Mouse (Mus musculus) cerebellum, adult 2 months (tissue): ENCODE results near the gene Bod1l. TPM values are rescaled to one million over a fixed set of nuclear protein-coding genes. Genes with fewer than 3 reads are reported as not detected.

ENCODE experiments used
- DNase-seq, 2 experiments: peaks; one replicate each; pipeline ENCODE4 v3.0.0; 2021
- H3K27ac ChIP-seq: fragments of 200-500 bp; 2 replicates; pipeline ENCODE4 v1.5.1; 2012; ENCODE audit warnings: low read length, control low read depth, inconsistent platforms; ENCODE audit not compliant: insufficient read depth
- H3K27me3 ChIP-seq: fragments of 200-500 bp; 2 replicates; pipeline ENCODE4 v1.6.1; 2012; ENCODE audit warnings: inconsistent platforms, mild to moderate bottlenecking, low read length, moderate library complexity; ENCODE audit not compliant: control insufficient read depth, insufficient read depth
- H3K4me1 ChIP-seq: fragments of 200-500 bp; 2 replicates; pipeline ENCODE4 v1.6.1; 2011; ENCODE audit warnings: low read length; ENCODE audit not compliant: control insufficient read depth, insufficient read depth
- H3K4me3 ChIP-seq: fragments of 200-500 bp; replicated peaks from 2 replicates; pipeline ENCODE3; 2011; ENCODE audit warnings: mild to moderate bottlenecking, low read depth, low read length, control low read depth; ENCODE audit not compliant: insufficient read depth
- CTCF ChIP-seq: fragments of 200-500 bp; IDR thresholded peaks from 2 replicates; pipeline ENCODE4 v1.5.1; 2011; ENCODE audit warnings: low read depth, mild to moderate bottlenecking, control low read depth, low read length, moderate library complexity, borderline replicate concordance; ENCODE audit not compliant: insufficient read depth
- POLR2A ChIP-seq: fragments of 200-500 bp; IDR thresholded peaks from 2 replicates; pipeline ENCODE4 v1.6.1; 2011; ENCODE audit warnings: low read length, control low read depth, borderline replicate concordance; ENCODE audit not compliant: insufficient read depth
- WGBS: fragments of 180-500 bp; shearing (Covaris S2); methylation state at CpG from one replicate; pipeline ENCODE4 v1.1.7; 2018; 5-methylcytosine and 5-hydroxymethylcytosine counted together
- polyA plus RNA-seq: library from polyadenylated mRNA; depleted of rRNA; stranded (reverse); fragments of >200 nt; gene quantifications from 2 replicates; pipeline ENCODE4 v1.2.3, GENCODE M21; 2012; rRNA removed

Gene Bod1l
- polyA plus RNA-seq, 1 experiment: 20.2 TPM

DNA sequence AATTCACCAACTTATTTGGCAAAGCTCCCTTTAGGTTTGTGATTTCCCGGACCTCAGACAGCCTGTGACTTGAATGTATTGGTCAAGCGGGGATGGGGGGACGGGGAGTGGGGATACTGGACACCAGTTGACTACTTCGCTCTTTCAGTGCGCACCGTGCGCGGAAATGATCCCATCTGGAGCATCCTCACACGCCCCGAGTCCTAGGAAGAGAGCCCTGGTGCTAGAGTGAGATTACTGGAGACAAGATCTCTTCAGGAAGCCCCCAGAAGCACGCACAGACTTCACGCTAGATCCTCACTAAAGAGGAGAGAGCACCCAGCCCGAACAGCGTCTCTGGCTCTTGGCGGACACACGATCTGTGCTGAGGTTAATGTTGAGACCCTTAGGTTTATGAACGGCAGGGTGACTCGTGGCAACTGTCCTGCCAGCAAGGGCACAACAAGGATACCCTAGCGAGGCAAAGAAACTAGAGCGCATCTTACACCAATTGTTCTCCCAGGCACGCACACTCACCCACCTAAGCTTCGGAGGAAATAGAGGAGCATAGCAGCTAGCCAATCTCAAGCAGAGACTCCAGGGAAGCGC lies 88.6 kb downstream of the Bod1l start:
- 3% methylated on average over 23 of the region's 23 CpGs for WGBS
- TF ChIP-seq POLR2A: no peak
- no peak for TF ChIP-seq CTCF
- Histone ChIP-seq H3K4me1 (no peaks in the 10 kb centered on the region; the same call in 1 of the 2 replicates), H3K27ac (no peak overlapping the region), H3K27me3 (peaks cover 8% of the 10 kb centered on the region; the same call in 1 of the 2 replicates), H3K4me3 (no peak overlapping the region)
- DNase-seq: no peak

- Histone ChIP-seq H3K4me3 (no peak overlapping the region), H3K27ac (no peak overlapping the region), H3K4me1 (no peaks in the 10 kb centered on the region; the same call in 1 of the 2 replicates), H3K27me3 (peaks cover 5% of the 10 kb centered on the region; the same call in 1 of the 2 replicates)
- TF ChIP-seq CTCF (no peak), POLR2A (no peak)
- DNase-seq: no peak
- 2% methylated on average over 16 of the region's 16 CpGs for WGBS
Observed at GRCm38 (mm10) chr5:41754836-41755235, 89.3 kb downstream of the Bod1l start.

DNA sequence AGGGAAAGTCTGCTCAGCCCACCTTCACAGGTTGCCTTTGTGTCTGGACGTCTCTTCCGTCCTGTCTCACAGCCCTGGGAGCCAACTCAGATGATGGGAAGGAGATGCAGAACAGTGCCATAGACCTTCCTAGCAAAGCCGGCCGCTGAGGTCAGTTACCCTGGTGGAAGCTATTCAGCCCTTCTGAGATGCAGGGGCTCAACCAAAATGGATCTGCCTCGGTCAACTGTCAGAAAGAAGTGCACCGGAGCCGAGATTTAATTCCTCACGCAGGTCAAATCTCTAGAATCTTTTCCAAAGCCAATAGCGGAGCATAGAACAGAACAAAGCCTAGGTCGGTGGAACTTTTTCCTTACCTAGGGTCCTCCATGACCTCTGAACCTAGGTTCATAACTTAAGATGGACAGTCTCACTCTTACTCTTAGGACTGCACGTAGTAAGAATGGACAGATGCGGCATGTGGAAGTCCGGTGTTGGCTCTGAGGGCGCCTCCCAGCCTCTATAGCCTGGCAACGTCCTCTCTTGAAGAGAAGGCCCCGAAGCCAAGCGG lies 89.8 kb downstream of the Bod1l start:
- Histone ChIP-seq H3K27me3 (peaks cover 5% of the 10 kb centered on the region; the same call in 1 of the 2 replicates), H3K4me1 (no peaks in the 10 kb centered on the region; the same call in 1 of the 2 replicates), H3K27ac (no peak overlapping the region), H3K4me3 (no peak overlapping the region)
- no peak for DNase-seq
- WGBS: 2% methylated on average over 17 of the region's 17 CpGs
- no peak for TF ChIP-seq POLR2A
- no peak for TF ChIP-seq CTCF

DNA sequence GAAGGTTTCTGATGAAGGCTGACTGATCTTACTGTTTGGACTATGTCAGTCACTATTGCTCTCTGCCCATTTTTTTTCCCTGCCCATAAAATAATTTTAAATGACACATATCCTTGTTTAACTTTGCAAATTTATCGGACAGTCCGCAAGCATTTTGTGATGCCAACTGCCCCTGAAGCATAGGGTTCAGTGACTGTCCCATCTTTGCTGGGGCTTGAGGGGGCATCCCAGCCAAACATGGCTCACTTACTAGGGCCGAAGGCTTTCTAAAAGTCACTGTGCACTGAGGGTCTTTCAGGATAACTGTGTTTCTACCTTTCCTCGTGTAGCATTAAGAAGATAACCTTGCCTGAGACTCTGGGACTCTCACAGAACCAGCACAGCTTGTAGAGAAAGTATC lies 91.4 kb downstream of the Bod1l start:
- no peak for TF ChIP-seq POLR2A
- TF ChIP-seq CTCF: no peak
- 26% methylated on average over 4 of the region's 4 CpGs for WGBS

GRCm38 (mm10) chr5:41744898-41745780 lies 99.0 kb downstream of the Bod1l start:
- no peak for TF ChIP-seq CTCF
- TF ChIP-seq POLR2A: no peak
- Histone ChIP-seq H3K27ac (no peak overlapping the region), H3K4me3 (no peak overlapping the region), H3K4me1 (no peaks in the 10 kb centered on the region), H3K27me3 (no peaks in the 10 kb centered on the region; the same call in 1 of the 2 replicates)
- 9% methylated on average over 12 of the region's 15 CpGs for WGBS
- DNase-seq: no peak

More for the DNA sequence above, 91.4 kb downstream of the Bod1l start:
- H3K27me3 ChIP-seq: peaks cover 2% of the 10 kb centered on the region; the same call in 1 of the 2 replicates
- no peak overlapping the region for H3K27ac ChIP-seq
- no peak for DNase-seq
- no peak overlapping the region for H3K4me3 ChIP-seq
- H3K4me1 ChIP-seq: no peaks in the 10 kb centered on the region; the same call in 1 of the 2 replicates

GRCm38 (mm10) chr5:41744234-41744633 lies 99.9 kb downstream of the Bod1l start:
- DNase-seq: no peak
- H3K27me3 ChIP-seq: no peaks in the 10 kb centered on the region; the same call in 1 of the 2 replicates
- no peak overlapping the region for H3K4me3 ChIP-seq
- no peaks in the 10 kb centered on the region for H3K4me1 ChIP-seq
- WGBS: 15% methylated on average over 7 of the region's 7 CpGs
- TF ChIP-seq POLR2A: no peak
- TF ChIP-seq CTCF: no peak
- H3K27ac ChIP-seq: no peak overlapping the region

DNA sequence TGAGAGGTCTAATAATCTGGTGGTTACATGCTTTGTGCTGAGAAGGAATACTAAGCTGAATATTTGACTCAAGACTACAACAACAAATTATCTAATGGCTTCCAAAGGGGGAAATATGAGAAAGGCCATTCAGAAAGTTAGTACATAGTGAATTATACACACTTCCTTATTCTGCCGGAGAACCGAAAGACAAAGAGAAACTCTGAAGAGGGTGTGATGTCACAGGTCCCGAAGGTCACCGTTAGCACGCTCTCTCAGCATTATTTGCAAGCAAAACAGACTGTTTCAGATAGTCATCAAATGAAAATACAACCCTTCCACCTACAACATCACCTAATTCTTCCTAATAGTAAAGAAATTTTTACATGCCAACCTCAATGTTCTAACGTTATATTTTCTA lies 105.3 kb downstream of the Bod1l start:
- Histone ChIP-seq H3K4me3 (no peak overlapping the region), H3K4me1 (no peaks in the 10 kb centered on the region), H3K27ac (no peak overlapping the region), H3K27me3 (no peaks in the 10 kb centered on the region)
- TF ChIP-seq POLR2A (no peak), CTCF (no peak)
- DNase-seq: no peak
- WGBS: 84% methylated on average over 6 of the region's 6 CpGs

Other genes with a start within 250 kb of the Bod1l start
- gene Rab28, start 136.2 kb downstream of the Bod1l start, polyA plus RNA-seq: 78.8 and 79.4 TPM in 2 replicates
- not detected in 2 replicates for gene Nkx3-2, start 79.8 kb downstream of the Bod1l start, polyA plus RNA-seq
- gene Gm16223, start 223.6 kb upstream of the Bod1l start, polyA plus RNA-seq: 0.05 and 0.08 TPM in 2 replicates